Mouse (Mus musculus) hindbrain, embryonic 11.5 days (tissue): ENCODE results near the gene Cntn2. TPM values are rescaled to one million over a fixed set of nuclear protein-coding genes. Genes with fewer than 3 reads are reported as not detected.
A peak's percentile ranks its signal among the peaks of the same experiment; 100 is the strongest.

Source experiments
- ATAC-seq: fragments of 200-750 bp; cut with Nextera tagmentation; 2 replicates; pipeline ENCODE4 v1.8.0; 2017; ENCODE audit warnings: mild to moderate bottlenecking, moderate TSS enrichment, moderate library complexity; ENCODE audit not compliant: low FRiP score
- DNase-seq: peaks from one replicate; pipeline ENCODE4 v3.0.0-alpha.2; 2015; ENCODE audit warnings: low spot score
- H3K27ac ChIP-seq: fragments of 300-500 bp; sonication (generic); 2 replicates; pipeline ENCODE4 v1.5.1; 2014; ENCODE audit warnings: mild to moderate bottlenecking, low read depth, low read length
- H3K27me3 ChIP-seq: fragments of 300-500 bp; sonication (generic); 2 replicates; pipeline ENCODE4 v1.6.1; 2014; ENCODE audit warnings: mild to moderate bottlenecking, low read length, moderate library complexity, mixed read lengths; ENCODE audit not compliant: control insufficient read depth, insufficient read depth
- H3K36me3 ChIP-seq: fragments of 300-500 bp; sonication (generic); 2 replicates; pipeline ENCODE4 v1.6.1; 2014; ENCODE audit warnings: mild to moderate bottlenecking, low read length, moderate library complexity, mixed read lengths; ENCODE audit not compliant: control insufficient read depth, insufficient read depth
- H3K4me1 ChIP-seq: fragments of 300-500 bp; sonication (generic); replicated peaks from 2 replicates; pipeline ENCODE4 v1.6.1; 2014; ENCODE audit warnings: low read length, mixed read lengths; ENCODE audit not compliant: control insufficient read depth, insufficient read depth
- H3K4me2 ChIP-seq: fragments of 300-500 bp; sonication (generic); replicated peaks from 2 replicates; pipeline ENCODE4 v1.6.1; 2014; ENCODE audit warnings: mild to moderate bottlenecking, low read depth, low read length
- H3K4me3 ChIP-seq: fragments of 300-500 bp; sonication (generic); 2 replicates; pipeline ENCODE4 v1.5.1; 2014; ENCODE audit warnings: low read depth, low read length
- H3K9ac ChIP-seq: fragments of 300-500 bp; sonication (generic); 2 replicates; pipeline ENCODE4 v1.6.1; 2014; ENCODE audit warnings: low read depth, low read length
- H3K9me3 ChIP-seq: fragments of 300-500 bp; sonication (generic); 2 replicates; pipeline ENCODE4 v1.6.1; 2016; ENCODE audit warnings: low read length; ENCODE audit not compliant: control insufficient read depth
- WGBS: fragments of 180-500 bp; shearing (Covaris S2); extraction: QIAGEN DNeasy Blood & Tissue Kit; methylation state at CpG from one replicate; pipeline ENCODE4 v1.1.7; 2014; 5-methylcytosine and 5-hydroxymethylcytosine counted together
- polyA plus RNA-seq: library from polyadenylated mRNA; unstranded; fragments of >200 nt; fragmentation: Nextera tagmentation; extraction: Ambion mirVana; gene quantifications from 2 replicates; pipeline ENCODE4 v1.2.1, GENCODE M21; 2014

The Cntn2 gene
- polyA plus RNA-seq, 1 experiment from 2014 or later = 68.9 TPM

DNA sequence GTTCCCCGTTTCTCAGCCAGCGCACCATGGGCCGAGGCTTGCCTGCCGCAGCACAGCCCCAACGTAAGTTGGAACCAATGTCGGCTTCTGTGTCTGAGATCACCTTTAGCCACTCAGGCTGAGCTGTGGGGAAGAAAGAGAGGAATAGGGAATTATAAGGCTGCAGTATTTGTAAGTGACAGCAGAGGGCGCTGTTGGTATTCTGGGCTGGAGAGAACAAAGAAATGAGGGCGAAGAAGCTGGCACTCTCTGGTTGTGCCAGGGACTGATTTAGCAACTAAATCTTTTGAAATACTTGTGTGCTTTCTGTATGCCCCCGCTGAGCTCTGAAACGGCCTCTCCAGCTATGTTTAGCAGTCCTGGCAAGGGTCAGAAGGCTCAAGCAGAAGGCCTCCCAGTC is 17.2 kb downstream of the Cntn2 start:
- no peaks in the 10 kb centered on the region for H3K36me3 ChIP-seq
- 5% methylated on average over 10 of the region's 10 CpGs for WGBS
- peak overlapping the region; percentile 52; the same call in 1 of the 2 replicates for H3K9ac ChIP-seq
- no peaks in the 10 kb centered on the region for H3K27me3 ChIP-seq
- no peak overlapping the region for H3K4me2 ChIP-seq
- H3K4me3 ChIP-seq = no peak overlapping the region
- H3K9me3 ChIP-seq = no peaks in the 10 kb centered on the region
- DNase-seq (peak; percentile 90), ATAC-seq (0 out of 2 replicates have a peak, but pooled peaks have one; percentile 15)
- H3K27ac ChIP-seq = peak overlapping the region; percentile 60
- peaks cover 7% of the 10 kb centered on the region for H3K4me1 ChIP-seq

DNA sequence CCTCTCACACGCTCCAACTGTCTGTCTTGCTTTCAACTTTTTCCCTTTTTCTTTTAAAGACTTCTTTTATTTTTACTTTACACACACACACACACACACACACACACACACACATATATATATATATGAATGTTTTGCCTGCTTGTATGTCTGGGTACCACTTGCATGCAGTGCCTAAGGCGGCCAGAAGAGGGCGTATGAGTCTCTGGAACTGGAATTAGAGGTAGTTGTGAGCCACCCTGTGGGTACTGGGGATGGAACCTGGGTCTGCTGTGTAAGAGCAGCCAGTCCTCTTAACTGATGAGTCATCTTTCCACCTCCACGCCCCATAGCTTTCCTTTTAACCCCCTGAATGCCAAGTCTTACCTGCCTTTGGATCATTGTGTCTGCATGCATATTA is 19.1 kb downstream of the Cntn2 start:
- Histone ChIP-seq H3K27ac (no peak overlapping the region), H3K9me3 (no peaks in the 10 kb centered on the region), H3K27me3 (no peaks in the 10 kb centered on the region), H3K9ac (no peak overlapping the region), H3K4me1 (0 out of 2 replicates have a peak, but pooled peaks cover 2% of the 10 kb centered on the region), H3K36me3 (no peaks in the 10 kb centered on the region), H3K4me2 (no peak overlapping the region), H3K4me3 (no peak overlapping the region)
- ATAC-seq = no peak
- peak; percentile 59 for DNase-seq
- WGBS = 39% methylated on average over 4 of the region's 4 CpGs

DNA sequence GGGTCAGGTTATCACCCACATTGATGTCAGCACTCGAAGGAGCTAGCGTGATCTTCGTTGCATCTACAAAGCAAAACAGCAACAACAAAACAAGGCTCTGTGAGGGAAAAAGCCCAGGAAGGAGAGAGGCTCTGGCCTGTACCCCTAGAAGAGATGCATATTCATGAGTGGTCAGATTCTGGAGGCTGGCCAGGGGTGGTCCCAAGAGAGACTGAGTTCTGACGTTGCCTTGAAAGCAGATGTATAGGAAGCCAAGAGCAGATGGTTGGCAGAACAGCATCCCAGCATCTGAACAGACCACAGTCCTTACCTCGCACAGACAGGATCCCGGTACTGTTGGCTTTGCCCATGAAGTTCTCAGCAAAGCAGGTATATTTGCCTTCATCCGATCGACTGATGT is 20.0 kb downstream of the Cntn2 start:
- Histone ChIP-seq H3K9me3 (no peaks in the 10 kb centered on the region), H3K36me3 (no peaks in the 10 kb centered on the region), H3K4me3 (no peak overlapping the region), H3K27ac (no peak overlapping the region), H3K4me2 (no peak overlapping the region), H3K9ac (no peak overlapping the region), H3K27me3 (no peaks in the 10 kb centered on the region), H3K4me1 (no peaks in the 10 kb centered on the region)
- DNase-seq (no peak), ATAC-seq (no peak)
- WGBS = 80% methylated on average over 8 of the region's 8 CpGs

DNA sequence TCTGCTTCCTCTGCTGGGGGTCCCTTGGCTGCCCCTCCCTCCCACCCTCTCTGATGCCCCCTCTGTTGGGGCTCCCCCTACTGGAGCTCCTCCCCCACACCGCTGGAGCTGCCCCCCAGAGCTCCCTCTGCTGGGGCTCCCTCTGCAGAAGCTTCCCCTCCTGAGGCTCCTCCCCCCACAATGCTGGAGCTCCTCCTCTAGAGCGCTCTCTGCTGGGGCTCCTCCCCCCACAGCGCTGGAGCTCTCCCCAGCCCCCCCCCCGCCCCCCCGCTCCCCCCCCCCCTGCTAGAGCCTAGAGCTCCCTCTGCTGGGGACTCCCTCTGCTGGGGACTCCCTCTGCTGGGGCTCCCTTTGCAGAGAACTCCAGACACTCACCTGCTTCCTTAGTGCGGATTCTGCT is 22.3 kb downstream of the Cntn2 start:
- peak; percentile 55; the same call in 1 of the 2 replicates for ATAC-seq
- DNase-seq = peak; percentile 48
- Histone ChIP-seq H3K27me3 (no peaks in the 10 kb centered on the region), H3K36me3 (no peaks in the 10 kb centered on the region), H3K9me3 (no peaks in the 10 kb centered on the region), H3K9ac (no peak overlapping the region), H3K4me2 (no peak overlapping the region), H3K4me3 (no peak overlapping the region), H3K27ac (no peak overlapping the region), H3K4me1 (no peaks in the 10 kb centered on the region)
- WGBS = 43% methylated on average over 2 of the region's 6 CpGs

DNA sequence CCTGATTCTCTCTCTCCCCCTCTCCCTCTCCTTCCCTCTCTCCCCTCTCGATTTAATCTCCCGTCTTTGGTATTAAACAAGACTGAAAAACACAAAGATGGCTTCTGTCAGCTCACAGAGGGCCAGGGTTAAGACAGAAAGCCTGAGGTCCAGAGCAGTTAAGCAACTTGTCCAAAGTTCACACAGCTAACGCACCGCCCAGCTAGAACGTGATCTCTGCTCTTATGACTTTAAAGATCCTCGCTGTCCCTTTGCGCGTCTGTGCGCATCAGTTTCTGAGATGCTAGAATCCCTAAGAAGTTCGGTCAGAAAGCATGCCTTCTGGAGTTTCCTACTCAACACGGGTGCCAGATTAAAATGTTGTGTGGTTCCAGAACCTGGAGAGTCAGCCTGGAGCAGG is 23.3 kb downstream of the Cntn2 start:
- DNase-seq (no peak), ATAC-seq (no peak)
- no peak overlapping the region for H3K4me3 ChIP-seq
- H3K4me1 ChIP-seq = no peaks in the 10 kb centered on the region
- H3K4me2 ChIP-seq = no peak overlapping the region
- 91% methylated on average over 11 of the region's 11 CpGs for WGBS
- no peaks in the 10 kb centered on the region for H3K9me3 ChIP-seq
- H3K36me3 ChIP-seq = no peaks in the 10 kb centered on the region
- no peak overlapping the region for H3K9ac ChIP-seq
- H3K27me3 ChIP-seq = no peaks in the 10 kb centered on the region
- no peak overlapping the region for H3K27ac ChIP-seq

DNA sequence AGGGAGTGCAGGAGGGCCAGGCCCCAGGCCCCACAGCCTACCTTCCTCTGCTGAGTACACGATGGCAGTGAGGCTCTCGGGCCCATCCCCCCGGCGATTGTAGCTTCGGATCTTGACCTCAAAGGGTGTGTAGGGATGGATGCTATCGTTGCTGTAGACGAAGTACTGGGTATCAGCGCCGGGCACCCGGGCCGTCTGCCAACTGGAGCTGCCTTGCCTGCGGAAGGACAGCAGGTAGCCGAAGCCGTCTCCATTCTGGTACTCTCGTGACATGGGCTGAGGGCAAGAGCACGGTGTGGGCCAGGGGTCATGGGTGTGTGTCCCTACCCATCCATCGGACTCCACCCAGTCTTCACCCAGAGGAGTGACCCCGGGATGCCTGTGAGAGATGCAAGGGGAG is 24.4 kb downstream of the Cntn2 start:
- Histone ChIP-seq H3K9me3 (no peaks in the 10 kb centered on the region), H3K4me3 (no peak overlapping the region), H3K4me2 (no peak overlapping the region), H3K27me3 (no peaks in the 10 kb centered on the region), H3K4me1 (no peaks in the 10 kb centered on the region), H3K36me3 (no peaks in the 10 kb centered on the region), H3K9ac (no peak overlapping the region), H3K27ac (no peak overlapping the region)
- DNase-seq = no peak
- ATAC-seq = no peak
- 89% methylated on average over 18 of the region's 18 CpGs for WGBS

DNA sequence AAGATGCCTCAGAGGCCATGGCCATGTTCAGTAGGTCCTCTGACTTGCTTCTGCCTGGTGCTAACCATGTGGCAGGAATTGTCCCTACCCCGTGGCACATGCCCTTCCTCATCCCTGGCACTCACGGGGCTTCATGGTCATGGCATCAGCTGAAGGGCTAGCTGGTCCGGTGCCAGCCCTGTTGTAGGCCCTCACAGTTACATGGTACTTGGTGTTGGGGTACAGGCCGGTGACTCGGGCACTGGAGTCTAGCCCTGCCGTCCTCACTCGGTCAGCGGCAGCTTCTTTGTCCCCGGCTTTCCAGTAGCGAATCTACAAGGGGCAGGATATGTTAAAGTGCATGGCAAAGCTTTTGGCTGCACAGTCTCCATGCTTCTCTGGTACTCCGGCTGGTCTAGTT is 26.3 kb downstream of the Cntn2 start:
- DNase-seq = no peak
- no peaks in the 10 kb centered on the region for H3K36me3 ChIP-seq
- no peak for ATAC-seq
- no peak overlapping the region for H3K4me2 ChIP-seq
- 96% methylated on average over 11 of the region's 11 CpGs for WGBS
- H3K4me3 ChIP-seq = no peak overlapping the region
- H3K9ac ChIP-seq = no peak overlapping the region
- H3K4me1 ChIP-seq = no peaks in the 10 kb centered on the region
- H3K27ac ChIP-seq = no peak overlapping the region
- H3K27me3 ChIP-seq = no peaks in the 10 kb centered on the region
- no peaks in the 10 kb centered on the region for H3K9me3 ChIP-seq

DNA sequence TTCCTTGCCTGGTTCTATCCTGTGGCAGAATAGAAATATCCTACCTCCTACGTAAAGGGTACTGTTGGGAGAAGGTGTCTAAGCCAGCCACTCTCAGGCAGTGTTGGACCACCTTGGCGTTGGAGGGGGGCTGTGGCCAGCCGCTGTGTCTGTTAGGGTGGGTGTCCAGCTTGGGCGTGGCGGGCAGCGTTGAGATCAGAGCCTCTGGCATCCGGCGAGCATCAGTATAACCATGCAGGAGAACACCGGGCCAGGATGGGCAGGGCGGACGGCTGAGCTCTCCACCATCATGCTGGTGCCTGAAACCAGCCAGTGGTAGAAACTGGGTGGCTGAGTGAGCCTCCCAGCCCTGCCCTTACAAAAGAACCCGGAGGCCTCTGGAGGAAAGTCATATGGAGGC is 27.7 kb downstream of the Cntn2 start:
- H3K27ac ChIP-seq = no peak overlapping the region
- no peaks in the 10 kb centered on the region for H3K27me3 ChIP-seq
- H3K4me1 ChIP-seq = no peaks in the 10 kb centered on the region
- ATAC-seq = no peak
- H3K4me3 ChIP-seq = no peak overlapping the region
- H3K9me3 ChIP-seq = no peaks in the 10 kb centered on the region
- no peak for DNase-seq
- 93% methylated on average over 12 of the region's 12 CpGs for WGBS
- no peak overlapping the region for H3K9ac ChIP-seq
- H3K36me3 ChIP-seq = no peaks in the 10 kb centered on the region
- no peak overlapping the region for H3K4me2 ChIP-seq

DNA sequence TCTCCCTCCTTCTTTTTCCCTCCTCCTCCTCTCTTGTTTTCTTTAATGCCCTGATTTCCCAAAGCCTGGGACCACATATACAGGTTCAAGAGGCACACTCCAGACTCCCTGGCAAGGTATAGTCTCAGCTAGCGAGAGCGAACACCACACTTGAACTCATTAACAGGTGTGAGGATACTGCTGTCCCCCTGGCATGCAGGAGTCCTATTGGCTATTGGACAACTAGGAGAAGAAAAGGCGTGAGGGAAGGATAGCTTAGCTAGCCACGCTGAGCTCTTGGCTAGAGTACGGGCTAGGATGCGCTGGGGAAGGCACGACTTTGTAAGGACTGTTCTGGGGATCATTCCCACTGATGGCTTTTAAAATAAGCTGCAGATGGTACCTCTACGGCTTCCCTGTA is 30.9 kb downstream of the Cntn2 start:
- Histone ChIP-seq H3K4me1 (no peaks in the 10 kb centered on the region), H3K27ac (no peak overlapping the region), H3K36me3 (no peaks in the 10 kb centered on the region), H3K27me3 (no peaks in the 10 kb centered on the region), H3K9me3 (no peaks in the 10 kb centered on the region), H3K4me3 (no peak overlapping the region), H3K4me2 (no peak overlapping the region), H3K9ac (no peak overlapping the region)
- no peak for ATAC-seq
- whole genome bisulfite sequencing = 81% methylated on average over 8 of the region's 8 CpGs
- no peak for DNase-seq
